Mouse (Mus musculus): ENCODE results near the gene Glmn.

DNA sequence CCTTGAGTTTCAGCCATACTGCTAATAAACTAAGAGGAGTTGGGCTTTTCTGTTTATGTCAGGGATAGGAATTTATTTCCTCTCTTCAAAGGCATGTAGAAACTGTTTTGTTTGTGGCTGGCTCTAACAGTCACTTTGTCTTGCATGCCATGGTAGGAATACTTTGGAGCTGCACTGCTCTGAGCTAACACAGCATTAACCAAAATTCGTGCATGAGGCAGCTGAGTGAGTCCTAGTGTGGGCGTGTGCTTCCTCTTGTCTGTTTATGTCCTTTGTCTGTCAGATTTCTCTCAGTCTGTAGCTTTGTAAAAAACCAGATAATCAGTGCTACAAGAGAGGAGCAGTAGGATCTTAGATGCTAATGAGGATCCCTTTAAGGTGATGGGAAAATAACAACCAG, 86.4 kb downstream of the Glmn start:
- TF ChIP-seq CTCF (IDR thresholded peaks at IDR 0.05; ENCODE audit: control insufficient read depth, insufficient read depth, insufficient replicate concordance, low read depth, low read length) = no peak
- no peak for TF ChIP-seq POLR2A (IDR thresholded peaks at IDR 0.05; ENCODE audit: control insufficient read depth, low read depth, low read length)

Data from testis, adult 2 months (tissue).